Mouse (Mus musculus) Patski (cell line): ENCODE measurements around the gene Exosc1. TPM values are rescaled to one million over a fixed set of nuclear protein-coding genes. Genes with fewer than 3 reads are reported as not detected.

Experiments used
- ATAC-seq: fragments of 100-300 bp; one replicate; pipeline ENCODE4 v1.8.0; 2021
- CTCF ChIA-PET: fragments of 350-600 bp; sonication (Branson Sonifier 250); formaldehyde crosslinking; loops from one replicate; lab custom pipeline; 2022; ENCODE audit warnings: inconsistent platforms; lab: Charles Lee
- POLR2A ChIA-PET: fragments of 350-600 bp; sonication (Branson Sonifier 250); formaldehyde crosslinking; loops from one replicate; lab custom pipeline; 2022; ENCODE audit warnings: antibody characterized with exemption, inconsistent platforms; lab: Charles Lee
- DNase-seq: peaks from one replicate; pipeline ENCODE4 v3.0.0-alpha.2; 2011; ENCODE audit warnings: low read depth, low spot score
- H3K27me3 ChIP-seq: fragments of 371-371 bp; one replicate; pipeline ENCODE4 v1.5.1; 2021
- CTCF ChIP-seq: fragments of 100-300 bp; IDR thresholded peaks from one replicate; pipeline ENCODE4 v1.5.1; 2021
- in situ Hi-C: fragments of 300-500 bp; cut with MboI; formaldehyde crosslinking; loops from 3 replicates; pipeline ENCODE4 v1.11.1; 2018; ENCODE audit warnings: low pct_unique_long_range_greater_than_20kb, mixed read lengths
- polyA plus RNA-seq: library from polyadenylated mRNA; unstranded; gene quantifications from one replicate; pipeline ENCODE4 v1.2.3, GENCODE M21; 2021

Gene Exosc1
- polyA plus RNA-seq, 1 experiment from 2014 or later: 47.2 TPM

GRCm38 (mm10) chr19:41888191-41888590, 45.0 kb downstream of the Exosc1 start:
- H3K27me3 ChIP-seq: no peaks in the 10 kb centered on the region
- no peak for TF ChIP-seq CTCF
- CTCF ChIA-PET: no interaction called here
- in situ Hi-C loops: no loop called here
- DNase-seq (no peak), ATAC-seq (no peak)
- POLR2A ChIA-PET: interaction anchor here (0.6 kb wide), 1 partner anchor 34 kb away, joined by 3 read pairs; no protein-coding TSS in a partner anchor

GRCm38 (mm10) chr19:41883882-41884281, 49.3 kb downstream of the Exosc1 start:
- no peaks in the 10 kb centered on the region for H3K27me3 ChIP-seq
- ChIA-PET CTCF (no interaction called here), POLR2A (no interaction called here)
- no peak for ATAC-seq
- DNase-seq: no peak
- in situ Hi-C loops: no loop called here
- no peak for TF ChIP-seq CTCF

- no peaks in the 10 kb centered on the region for H3K27me3 ChIP-seq
- ATAC-seq (no peak), DNase-seq (no peak)
- ChIA-PET POLR2A (no interaction called here), CTCF (no interaction called here)
- no peak for TF ChIP-seq CTCF
- in situ Hi-C loops: no loop called here
These were observed 51.4 kb downstream of the Exosc1 start for GRCm38 (mm10) chr19:41881842-41882241.

GRCm38 (mm10) chr19:41874356-41874755, 58.9 kb downstream of the Exosc1 start:
- in situ Hi-C loops: no loop called here
- no peak for ATAC-seq
- ChIA-PET POLR2A (no interaction called here), CTCF (interaction anchor here (2.6 kb wide), 1 partner anchor 14 kb away, joined by 7 read pairs; no protein-coding TSS in a partner anchor)
- H3K27me3 ChIP-seq: no peaks in the 10 kb centered on the region
- DNase-seq: no peak
- no peak for TF ChIP-seq CTCF

Other genes starting within 250 kb of the Exosc1 start
- gene Slit1, start 189.8 kb downstream of the Exosc1 start, polyA plus RNA-seq: 0.08 TPM
- 13.6 TPM for gene Arhgap19, start 131.4 kb downstream of the Exosc1 start, polyA plus RNA-seq
- 3.9 TPM for gene Frat1, start 103.5 kb downstream of the Exosc1 start, polyA plus RNA-seq
- gene Frat2, start 85.3 kb downstream of the Exosc1 start, polyA plus RNA-seq: 17.1 TPM
- 17.9 TPM for gene Rrp12, start 37.2 kb downstream of the Exosc1 start, polyA plus RNA-seq
- gene Pgam1, start 21.5 kb downstream of the Exosc1 start, polyA plus RNA-seq: 883 TPM
- 87.9 TPM for gene Zdhhc16, start 57 bp upstream of the Exosc1 start, polyA plus RNA-seq
- gene Mms19, start 47.7 kb upstream of the Exosc1 start, polyA plus RNA-seq: 56.8 TPM
- gene Ubtd1, start 48.3 kb upstream of the Exosc1 start, polyA plus RNA-seq: 45.0 TPM
- 0.83 TPM for gene Ankrd2, start 102.6 kb upstream of the Exosc1 start, polyA plus RNA-seq
- 51.2 TPM for gene Hoga1, start 112.2 kb upstream of the Exosc1 start, polyA plus RNA-seq
- 2.7 TPM for gene 4933411K16Rik, start 118.8 kb upstream of the Exosc1 start, polyA plus RNA-seq
- 38.1 TPM for gene Morn4, start 152.9 kb upstream of the Exosc1 start, polyA plus RNA-seq
- 47.6 TPM for gene Pi4k2a, start 157.0 kb upstream of the Exosc1 start, polyA plus RNA-seq
- gene Avpi1, start 195.6 kb upstream of the Exosc1 start, polyA plus RNA-seq: 34.6 TPM
- 34.3 TPM for gene Marveld1, start 214.0 kb upstream of the Exosc1 start, polyA plus RNA-seq
- 59.5 TPM for gene Zfyve27, start 230.5 kb upstream of the Exosc1 start, polyA plus RNA-seq